ENCODE assay signal across 8 mouse cellular contexts in the genomic region with DNA sequence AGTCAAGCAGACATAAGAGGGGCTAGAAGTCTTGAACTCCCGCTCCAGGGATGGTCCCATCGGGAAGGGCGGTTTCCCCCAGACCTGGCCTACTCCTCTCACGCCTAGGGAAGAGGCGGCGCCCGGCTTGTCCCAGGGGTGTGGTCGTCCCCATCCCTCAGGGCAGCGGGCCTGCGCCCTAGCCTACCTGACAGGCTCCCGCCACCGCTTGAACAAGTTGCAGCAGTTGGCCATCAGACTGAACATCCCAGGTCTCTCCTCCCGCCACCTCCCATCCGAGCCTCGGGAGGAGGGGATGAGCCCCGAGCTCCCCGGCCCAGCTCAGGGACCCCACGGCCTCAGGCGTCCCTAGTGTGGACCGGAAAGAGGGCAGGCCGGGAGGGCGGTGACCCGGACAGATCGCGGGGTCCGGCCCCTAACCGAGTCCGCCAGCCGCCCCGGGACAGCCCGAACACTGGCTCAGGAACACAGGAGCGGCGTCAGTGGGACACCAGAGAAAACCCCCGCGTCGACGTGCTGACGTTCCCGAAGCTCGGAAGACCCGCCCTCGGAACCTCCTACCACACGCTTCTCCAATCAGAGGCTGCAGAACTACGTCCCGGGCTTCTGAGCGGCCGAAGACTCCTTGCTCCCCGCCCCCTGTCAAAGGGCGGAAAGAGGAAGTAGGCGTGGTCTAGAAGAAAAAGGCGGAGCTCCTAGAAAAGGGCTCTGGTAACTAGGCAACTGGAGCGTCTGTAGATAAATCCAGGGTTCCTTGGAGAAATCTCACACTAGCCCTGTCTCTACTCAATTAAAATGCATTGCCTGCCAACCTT. TPM values are rescaled to one million over a fixed set of nuclear protein-coding genes. Genes with fewer than 3 reads are reported as not detected.
DNase-seq lines count a peak whose midpoint lies in the region; ATAC-seq and TF ChIP-seq lines count a peak whose summit lies in the region.

A gene (minus strand): TSS at position 543 of the 815 bp plus-strand sequence.

- H3K4me3 ChIP-seq in hindbrain, embryonic 13.5 days, result peak within 1 kb of the TSS; percentile 92

- peak within 1 kb of the TSS; percentile 82 for H3K4me2 ChIP-seq in hindbrain, embryonic 13.5 days

- H3K36me3 ChIP-seq in hindbrain, embryonic 13.5 days, result no peaks in the 10 kb centered on the region

- in situ Hi-C loops in Patski (cut with MboI; ENCODE audit: low pct_unique_long_range_greater_than_20kb), result no loop called here

- no peak for TF ChIP-seq CTCF in Patski (IDR thresholded peaks at IDR 0.05)

- peaks cover 11% of the 10 kb centered on the region for H3K27me3 ChIP-seq in Patski
- H3K27me3 ChIP-seq in hindbrain, embryonic 13.5 days, result no peaks in the 10 kb centered on the region

- peak within 1 kb of the TSS; percentile 90 for H3K9ac ChIP-seq in hindbrain, embryonic 13.5 days

- under 1% methylated on average over 51 of the region's 52 CpGs for WGBS in hindbrain, embryonic 13.5 days

- CTCF ChIA-PET in Patski (lab: Charles Lee), result interaction anchor here (1.1 to 2.9 kb wide), 4 partner anchors 11 to 20 kb away, joined by 4 to 16 read pairs (median 8); no protein-coding TSS in a partner anchor

- POLR2A ChIA-PET in Patski (lab: Charles Lee), result interaction anchor here (1.5 kb wide), 1 partner anchor 28 kb away, joined by 3 read pairs; no protein-coding TSS in a partner anchor

- H3K4me1 ChIP-seq in hindbrain, embryonic 13.5 days (replicated peaks), result peaks cover 16% of the 10 kb centered on the region

- DNase-seq in Patski (ENCODE audit: low read depth, low spot score), result peak; percentile 84
- peak; percentile 92 for DNase-seq in cerebellum, postnatal 14 days
- DNase-seq in frontal cortex, postnatal 14 days (ENCODE audit: low spot score in 2 of 2), result peak; percentile 92 to 94
- DNase-seq in layer of hippocampus, postnatal 25 days (ENCODE audit: extremely low spot score in 1 of 2, low spot score in 1 of 2), result peak; percentile 66 to 70
- peak; percentile 97 for DNase-seq in lung, postnatal 25 days (ENCODE audit: low spot score)
- DNase-seq in retina, embryonic 14.5 days (ENCODE audit: low spot score), result peak; percentile 98
- peak; percentile 87 for DNase-seq in thymus, postnatal 4 days

- H3K9me3 ChIP-seq in hindbrain, embryonic 13.5 days, result no peaks in the 10 kb centered on the region

- ATAC-seq in Patski, result peak; percentile 100
- peak; percentile 100 for ATAC-seq in hindbrain, embryonic 13.5 days (ENCODE audit: low FRiP score)

- H3K27ac ChIP-seq in hindbrain, embryonic 13.5 days, result peak within 1 kb of the TSS; percentile 85

RNA-seq across cellular contexts. Expression of the gene that starts here (rescaled TPM):
- polyA plus RNA-seq in Patski (2021), result 25.1 TPM
- polyA plus RNA-seq in hindbrain, embryonic 13.5 days (2015; fragmentation: Nextera tagmentation; extraction: Ambion mirVana), result 21.3 and 22.6 TPM in 2 replicates
- 10 to 100 TPM; 10.9 to 12.0 TPM for total RNA-seq in layer of hippocampus, postnatal 25 days (2021)

Comparison
In these comparisons a context has a peak if more than half of its experiments do, and no peak if none do; other contexts are left out.
1. Peak in every context shown above with its lines: DNase-seq, ATAC-seq, H3K4me3 ChIP-seq and H3K27ac ChIP-seq.